Comparison of ENCODE assay signal across 8 mouse cellular contexts in genomic region chr17:79948591-79949475, GRCm38 (mm10). TPM values are rescaled to one million over a fixed set of nuclear protein-coding genes. Genes with fewer than 3 reads are reported as not detected.
DNase-seq lines count a peak whose midpoint lies in the region; ATAC-seq lines count a peak whose summit lies in the region.

No protein-coding gene starts in this region.

- H3K4me3 ChIP-seq in neural tube, embryonic 14.5 days (ENCODE audit: low read depth, low read length): no peak overlapping the region
- H3K4me3 ChIP-seq in stomach, embryonic 16.5 days (replicated peaks; ENCODE audit: low read length): no peak overlapping the region

- H3K27me3 ChIP-seq in neural tube, embryonic 14.5 days (ENCODE audit: control insufficient read depth, insufficient read depth, low read length): no peaks in the 10 kb centered on the region
- no peaks in the 10 kb centered on the region for H3K27me3 ChIP-seq in stomach, embryonic 16.5 days (ENCODE audit: control insufficient read depth, insufficient read depth, low read length)

- H3K4me2 ChIP-seq in neural tube, embryonic 14.5 days (ENCODE audit: low read depth, low read length): no peak overlapping the region
- H3K4me2 ChIP-seq in stomach, embryonic 16.5 days (ENCODE audit: low read depth, low read length): peak overlapping the region; percentile 45

- 0 out of 2 replicates have a peak overlapping the region, but pooled peaks have one; percentile 25 for H3K27ac ChIP-seq in neural tube, embryonic 14.5 days (ENCODE audit: low read depth, low read length)
- H3K27ac ChIP-seq in stomach, embryonic 16.5 days (ENCODE audit: low read length): peak overlapping the region; percentile 80; the same call in 1 of the 2 replicates

- no peaks in the 10 kb centered on the region for H3K4me1 ChIP-seq in neural tube, embryonic 14.5 days (ENCODE audit: control insufficient read depth, insufficient read depth, low read length)
- H3K4me1 ChIP-seq in stomach, embryonic 16.5 days (ENCODE audit: control insufficient read depth, insufficient read depth, low read length): peaks cover 13% of the 10 kb centered on the region

- ATAC-seq in neural tube, embryonic 14.5 days (ENCODE audit: low read depth): no peak
- ATAC-seq in stomach, embryonic 16.5 days (ENCODE audit: insufficient read depth, low FRiP score): no peak

- no peak for DNase-seq in neural tube, embryonic 10.5 days (ENCODE audit: extremely low spot score, low spot score)
- DNase-seq in cerebellum, postnatal 14 days: peak; percentile 83 to 92
- DNase-seq in layer of hippocampus, adult 9-11 months: peak; percentile 64
- DNase-seq in spleen, adult 12 weeks (ENCODE audit: low spot score): no peak
- DNase-seq in spleen, adult 18-20 months: no peak
- DNase-seq in adrenal gland, postnatal 4 days (ENCODE audit: low spot score in 2 of 2): no peak

- 43% methylated on average over 11 of the region's 11 CpGs for WGBS in neural tube, embryonic 14.5 days
- 49% methylated on average over 11 of the region's 11 CpGs for WGBS in stomach, embryonic 16.5 days

- H3K36me3 ChIP-seq in neural tube, embryonic 14.5 days (ENCODE audit: control insufficient read depth, insufficient read depth, low read length): no peaks in the 10 kb centered on the region
- H3K36me3 ChIP-seq in stomach, embryonic 16.5 days (ENCODE audit: control insufficient read depth, insufficient read depth, low read length): no peaks in the 10 kb centered on the region

- no peaks in the 10 kb centered on the region for H3K9me3 ChIP-seq in neural tube, embryonic 14.5 days (ENCODE audit: control insufficient read depth, low read length)
- H3K9me3 ChIP-seq in stomach, embryonic 16.5 days (replicated peaks; ENCODE audit: control insufficient read depth, low read length): no peaks in the 10 kb centered on the region

- H3K9ac ChIP-seq in neural tube, embryonic 14.5 days (replicated peaks; ENCODE audit: low read depth, low read length): no peak overlapping the region
- no peak overlapping the region for H3K9ac ChIP-seq in stomach, embryonic 16.5 days (ENCODE audit: low read length)

RNA-seq across cellular contexts. Expression of gene Atl2, which starts 52.9 kb away (rescaled TPM):
- polyA plus RNA-seq in neural tube, embryonic 14.5 days (2014; fragmentation: Nextera tagmentation; extraction: Ambion mirVana): 45.4 and 47.6 TPM in 2 replicates
- 46.5 and 46.6 TPM in 2 replicates for polyA plus RNA-seq in stomach, embryonic 16.5 days (2015; fragmentation: Nextera tagmentation; extraction: Ambion mirVana)
- total RNA-seq in adrenal gland, postnatal 4 days (2021): 10 to 100 TPM; 42.0 to 42.6 TPM

Comparison
In these comparisons a context has a peak if more than half of its experiments do, and no peak if none do; other contexts are left out.
1. DNase-seq: peak in cerebellum, postnatal 14 days (2 of 2) and layer of hippocampus, adult 9-11 months (single experiment); none in neural tube, embryonic 10.5 days (single experiment), spleen, adult 12 weeks (single experiment), spleen, adult 18-20 months (0 of 2) and adrenal gland, postnatal 4 days (0 of 2).